Mouse (Mus musculus) small intestine, adult 2 months (tissue): Measurements from ENCODE around the gene 1700021F07Rik.

Experiments
- CTCF ChIP-seq: fragments of 200-500 bp; IDR thresholded peaks from 2 replicates; pipeline ENCODE4 v1.5.1; 2012; ENCODE audit warnings: low read depth, mild to moderate bottlenecking, control low read depth, inconsistent platforms, low read length, moderate library complexity, mixed read lengths; ENCODE audit not compliant: insufficient replicate concordance, insufficient read length; ENCODE audit errors: extremely low read depth
- POLR2A ChIP-seq: fragments of 200-500 bp; IDR thresholded peaks from 2 replicates; pipeline ENCODE4 v1.6.1; 2012; ENCODE audit warnings: low read depth, mild to moderate bottlenecking, control low read depth, inconsistent platforms, low read length, moderate library complexity

DNA sequence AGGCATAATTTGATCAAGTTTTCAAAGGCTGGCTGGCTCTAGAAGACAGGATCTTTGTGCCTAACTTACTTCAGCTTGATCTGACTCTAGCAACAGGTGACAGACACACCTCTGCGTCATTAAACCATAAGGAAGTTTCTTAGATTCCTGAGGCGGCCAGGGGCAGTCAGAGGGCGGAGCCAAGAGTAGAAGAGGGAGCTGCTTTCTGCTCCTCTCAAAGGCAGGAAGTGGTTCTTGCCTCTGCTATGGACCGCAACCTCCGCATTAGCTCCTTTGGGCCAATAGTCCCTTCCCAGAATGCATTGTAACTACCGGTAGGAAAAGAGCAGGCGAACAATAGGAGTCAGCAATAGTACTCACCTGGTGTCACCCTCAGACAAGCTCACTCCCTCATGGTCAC is 12.2 kb downstream of the 1700021F07Rik start:
- TF ChIP-seq POLR2A (no peak), CTCF (no peak)
